Mouse (Mus musculus): ENCODE measurements at regions not wholly inside any gene's neighbourhood (a gene's known extent, or its start where the extent isn't known, plus 50 kb on each side); places are given as distances from the start of the nearest gene placed in this dataset.

- TF ChIP-seq CTCF (IDR thresholded peaks at IDR 0.05; ENCODE audit: extremely low read depth, insufficient read depth, low read length) (no peak), POLR2A (IDR thresholded peaks at IDR 0.05; ENCODE audit: extremely low read depth, insufficient read depth, low read length) (no peak)
These were observed 88.1 kb upstream of the Akirin2 start for GRCm38 (mm10) chr4:34462591-34462990.

All from cortical plate, adult 2 months (tissue).